Mouse (Mus musculus): ENCODE results near the gene Tut1. TPM values are rescaled to one million over a fixed set of nuclear protein-coding genes. Genes with fewer than 3 reads are reported as not detected.

Tut1 gene
- total RNA-seq, 2 experiments from 2014 or later, result 20.7 to 24.4 TPM

GRCm38 (mm10) chr19:8982303-8983149 is 28.9 kb downstream of the Tut1 start:
- peak in 1 of 2 experiments; percentile 19 for DNase-seq

- peak; percentile 61 to 63 for DNase-seq
These were observed 29.6 kb downstream of the Tut1 start for GRCm38 (mm10) chr19:8983150-8983650.

- peak; percentile 63 to 76 for DNase-seq
These were observed 30.7 kb downstream of the Tut1 start for GRCm38 (mm10) chr19:8984255-8984868.

GRCm38 (mm10) chr19:8985891-8986290 is 32.2 kb downstream of the Tut1 start:
- no peak for DNase-seq

GRCm38 (mm10) chr19:8987816-8988215 is 34.2 kb downstream of the Tut1 start:
- no peak for DNase-seq

- DNase-seq, result peak in 1 of 2 experiments; percentile 37
These were observed 34.9 kb downstream of the Tut1 start for GRCm38 (mm10) chr19:8988346-8989065.

- peak; percentile 89 to 91 for DNase-seq
These were observed 35.5 kb downstream of the Tut1 start, which contains the start of gene Ahnak for GRCm38 (mm10) chr19:8989066-8989566. Gene Ahnak, plus strand, starts transcription at chr19:8989284.

DNA sequence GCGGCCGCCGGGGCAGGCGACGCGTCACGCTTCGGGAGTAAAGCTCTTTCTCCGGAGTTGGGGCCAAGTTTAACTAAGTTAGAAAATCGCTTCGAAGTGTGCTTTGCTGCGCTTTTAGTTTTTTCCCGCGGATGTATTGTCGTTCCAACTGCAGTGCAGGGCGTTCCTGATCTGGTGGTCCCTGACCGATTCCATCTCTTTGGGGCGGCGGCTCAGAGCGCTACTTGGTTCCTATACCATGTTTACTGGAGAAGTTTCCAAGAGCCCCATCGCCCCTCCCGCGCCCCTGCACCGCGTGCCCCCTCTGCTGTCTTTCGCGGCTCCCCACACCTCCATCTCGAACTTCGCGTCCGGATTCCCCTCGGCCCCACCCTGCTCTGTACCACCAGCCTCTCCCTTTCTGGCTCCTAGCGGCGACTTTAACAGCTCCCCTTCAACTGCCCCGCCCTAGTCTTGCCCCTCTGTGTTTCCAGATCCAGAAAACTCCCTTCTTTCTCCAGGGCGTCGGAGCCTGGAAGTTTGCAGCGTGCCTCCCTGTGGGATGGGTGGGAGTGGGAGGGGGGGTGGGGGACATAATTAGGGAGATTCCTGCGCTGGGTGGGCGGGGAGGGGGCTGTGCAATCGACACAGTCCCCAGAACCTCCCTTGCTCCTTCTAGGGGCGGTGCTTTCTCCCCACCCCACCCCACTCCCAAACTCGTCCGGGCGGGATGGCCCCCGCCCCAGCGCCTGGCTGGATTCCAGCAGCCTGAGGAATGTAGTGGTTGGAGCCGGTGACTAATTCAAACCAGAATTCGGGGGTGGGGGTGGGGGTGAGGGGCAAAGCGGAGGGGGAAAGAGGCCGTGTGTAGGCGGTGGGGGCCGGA is 36.2 kb downstream of the Tut1 start:
- DNase-seq, result peak; percentile 89 to 95

DNA sequence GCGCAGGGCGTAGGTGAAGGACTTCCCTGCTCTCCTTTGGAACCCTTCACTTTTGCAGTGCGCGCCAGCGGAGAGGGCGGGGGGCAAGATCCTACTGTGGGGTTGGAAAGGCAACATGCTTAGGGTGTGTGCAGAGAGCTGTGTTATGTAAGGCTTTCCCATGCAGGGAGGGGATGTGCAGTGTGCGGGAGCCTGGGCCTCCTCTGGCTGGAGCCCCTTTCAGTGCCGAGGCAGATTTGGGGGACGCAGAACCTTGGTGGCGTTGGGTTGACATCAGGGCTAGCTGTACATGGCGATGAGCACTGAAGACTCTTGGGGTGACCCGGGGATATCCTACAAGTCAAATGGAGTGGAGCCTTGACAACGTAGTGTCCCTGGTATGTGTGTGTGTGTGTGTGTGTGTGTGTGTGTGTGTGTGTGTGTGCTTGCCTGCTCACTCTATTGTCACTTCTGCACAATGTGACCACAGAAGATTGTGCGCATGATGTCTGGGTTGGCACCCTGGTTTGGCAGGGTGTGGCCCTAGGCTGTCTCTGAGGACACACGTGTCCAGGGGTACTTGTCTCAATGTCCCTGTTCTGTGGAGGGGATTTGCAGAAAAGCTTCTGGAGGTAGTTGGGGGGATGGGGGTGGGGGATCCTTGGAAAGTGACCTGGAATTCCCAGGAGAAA is 36.9 kb downstream of the Tut1 start:
- DNase-seq, result peak in 1 of 2 experiments; percentile 20

DNA sequence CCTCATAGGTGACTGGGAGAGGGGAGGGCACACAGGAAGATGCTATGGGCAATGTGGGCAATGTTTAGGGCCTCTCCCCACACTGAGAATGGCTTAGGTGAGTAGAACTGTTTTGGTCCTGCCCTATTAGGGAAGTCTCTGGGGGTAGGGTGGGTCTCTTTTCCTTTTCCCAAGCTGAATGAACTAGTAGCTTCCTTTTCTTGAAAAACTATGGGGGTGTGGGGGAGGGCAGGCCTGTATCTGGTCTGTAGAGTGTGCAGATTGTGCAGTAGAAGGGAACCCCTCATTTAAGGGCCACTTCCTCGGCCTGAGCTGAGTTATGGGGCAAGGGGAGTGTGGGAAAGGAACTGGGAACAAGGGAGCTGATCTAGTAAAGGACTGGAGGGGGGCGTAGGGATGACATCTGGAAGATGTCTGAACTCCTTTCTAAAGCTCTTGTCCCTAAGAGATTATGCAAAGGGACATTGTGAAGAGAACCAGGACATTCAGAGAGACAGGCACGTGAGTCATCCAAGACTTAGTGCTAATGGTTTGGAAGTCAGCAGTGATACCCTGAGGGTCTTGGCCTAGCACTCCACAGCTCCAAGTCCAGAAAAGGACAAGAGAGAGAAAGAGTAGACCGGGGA is 37.7 kb downstream of the Tut1 start:
- peak in 1 of 2 experiments; percentile 31 for DNase-seq

- peak; percentile 9 to 54 for DNase-seq
These were observed 38.5 kb downstream of the Tut1 start for GRCm38 (mm10) chr19:8991871-8992735.

DNA sequence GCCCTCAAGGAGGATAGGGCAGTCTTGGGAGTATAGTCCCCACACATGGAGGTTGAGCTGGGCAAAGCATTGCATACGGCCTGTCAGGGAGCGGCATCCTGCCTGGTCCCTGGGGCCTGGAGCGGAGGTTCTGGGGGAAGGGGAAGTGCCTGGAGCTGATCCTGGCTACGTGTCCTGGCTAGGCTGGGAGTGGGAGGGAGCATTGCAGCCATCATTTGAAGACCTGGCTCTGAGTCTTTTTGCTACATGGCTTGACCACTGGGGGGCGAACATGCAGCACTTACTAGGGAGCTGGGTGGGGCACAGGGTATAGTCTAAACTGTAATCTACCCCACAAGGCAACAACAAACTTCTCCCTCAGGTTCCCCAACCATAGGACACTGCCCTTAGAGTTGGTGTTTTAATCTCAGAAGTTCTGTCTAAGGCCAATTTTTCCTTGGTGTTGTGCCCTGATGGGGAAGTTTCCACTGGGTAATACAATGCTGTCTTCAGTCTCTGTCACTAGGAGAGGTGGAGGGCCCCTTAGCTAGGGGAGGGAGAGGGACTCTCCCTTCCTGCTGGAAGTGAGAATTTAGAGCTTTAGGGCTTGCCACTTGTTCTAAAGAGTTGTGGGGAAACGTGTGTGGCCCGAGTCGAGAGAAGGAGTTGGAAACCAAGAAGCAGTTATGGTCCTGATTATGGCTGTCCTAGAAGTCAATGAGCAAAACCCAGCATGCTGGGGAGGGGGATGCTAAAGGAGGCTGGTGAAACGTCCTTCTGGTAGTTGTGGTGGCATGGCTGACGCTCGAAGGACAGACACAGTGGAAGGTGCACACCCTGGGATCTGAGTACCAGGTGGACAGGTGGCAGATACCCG is 39.4 kb downstream of the Tut1 start:
- peak; percentile 85 to 90 for DNase-seq

GRCm38 (mm10) chr19:8993625-8993912 is 39.9 kb downstream of the Tut1 start:
- no peak for DNase-seq

DNA sequence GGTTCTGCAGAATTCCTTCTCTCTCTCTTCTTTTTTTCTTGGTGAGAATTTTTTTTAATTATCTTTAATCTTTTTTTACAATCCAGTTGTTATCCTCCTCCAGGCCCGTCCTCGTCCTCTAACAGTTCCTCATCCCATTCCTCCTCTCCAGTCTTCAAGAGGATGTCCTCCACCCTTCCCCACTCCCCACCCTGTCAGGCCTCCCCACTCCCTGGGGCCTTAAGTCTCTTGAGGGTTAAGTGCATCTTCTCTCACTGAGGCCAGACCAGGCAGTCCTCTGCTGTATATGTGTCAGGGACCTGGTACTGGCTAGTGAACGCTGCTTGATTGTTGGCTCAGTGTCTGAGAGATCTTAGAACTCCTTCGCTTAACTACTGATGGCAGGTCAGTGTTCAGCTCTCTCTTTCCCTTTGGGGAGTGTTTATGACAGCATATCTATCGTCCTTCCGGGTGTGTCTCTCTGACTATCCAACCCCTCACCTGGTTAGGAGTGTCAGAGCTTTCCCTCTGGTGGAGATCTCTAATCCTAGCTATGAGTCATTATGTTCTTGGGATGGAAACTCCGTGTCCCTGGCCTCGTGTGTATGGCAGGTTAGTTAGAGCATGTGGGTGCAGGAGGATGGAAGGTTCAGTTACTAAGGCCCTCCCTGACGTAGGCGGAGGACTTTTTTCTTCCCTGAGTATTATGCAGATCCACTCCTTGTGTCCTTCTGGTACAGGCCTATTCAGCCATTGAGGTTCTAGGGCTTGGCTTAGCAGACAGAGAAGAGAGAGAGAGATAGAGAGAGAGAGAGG is 41.4 kb downstream of the Tut1 start:
- DNase-seq, result no peak

- DNase-seq, result no peak
These were observed 43.0 kb downstream of the Tut1 start for GRCm38 (mm10) chr19:8996601-8997000.

DNA sequence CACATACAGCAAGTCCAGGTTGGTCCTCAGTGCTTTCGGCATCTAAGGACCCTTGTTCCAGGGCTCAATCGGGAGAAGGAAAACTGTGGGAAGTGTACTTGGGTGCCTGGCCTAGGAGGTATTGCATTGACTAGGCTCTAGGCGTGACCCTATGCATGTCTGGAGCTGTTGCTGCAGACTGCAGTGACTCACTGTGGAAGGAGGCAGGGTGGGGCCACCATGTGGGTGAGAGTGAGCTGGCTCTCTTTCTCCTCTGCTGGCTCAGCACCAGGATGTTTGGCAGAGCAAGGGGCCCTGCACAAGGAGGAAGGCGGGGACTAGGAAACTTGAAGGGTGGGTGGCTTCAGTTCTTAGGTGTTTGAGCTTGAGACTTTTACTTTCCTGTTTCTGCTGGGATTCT is 43.9 kb downstream of the Tut1 start:
- peak; percentile 87 to 92 for DNase-seq

DNA sequence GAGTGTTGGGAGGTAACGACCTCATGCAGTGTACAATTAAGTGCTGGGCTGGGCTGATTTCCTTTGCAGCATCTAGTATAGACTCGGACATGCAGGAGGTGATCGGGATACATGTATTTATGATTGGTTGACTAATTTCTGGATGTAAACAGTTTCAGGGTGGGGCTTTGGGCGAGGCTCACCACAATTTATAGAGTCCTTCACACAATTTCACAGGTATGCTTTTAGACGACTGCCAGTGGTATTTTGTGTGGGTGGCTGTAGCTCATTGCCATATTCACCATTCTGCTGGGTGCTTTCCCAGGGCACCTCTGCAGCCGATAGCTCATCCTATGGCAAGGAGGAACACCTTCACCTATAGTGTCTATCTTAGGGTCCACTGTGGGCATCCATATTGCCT is 44.9 kb downstream of the Tut1 start:
- no peak for DNase-seq

DNA sequence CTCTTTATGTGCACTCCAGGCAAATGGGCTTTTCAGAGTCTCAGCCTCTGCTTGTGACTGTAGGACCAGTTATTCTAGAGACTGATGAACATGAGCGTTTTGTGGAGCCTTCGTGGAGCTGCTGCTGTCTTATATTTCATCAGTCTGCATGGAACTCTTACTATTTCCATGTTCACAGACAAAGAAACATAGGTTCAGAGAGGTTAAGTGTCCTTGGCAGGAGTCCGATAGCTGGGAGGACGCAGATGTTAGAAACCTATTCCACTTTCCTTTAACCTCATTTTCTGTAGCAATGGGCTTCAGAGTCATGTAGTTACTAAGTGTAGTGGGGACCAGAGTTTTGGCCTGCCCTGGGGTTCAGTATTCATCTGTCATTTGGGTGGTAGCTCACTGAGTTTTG is 45.6 kb downstream of the Tut1 start:
- DNase-seq, result no peak

Data from adrenal gland, postnatal 36 days (tissue).